Mouse (Mus musculus) midbrain, embryonic 13.5 days (tissue): ENCODE data around the gene Il23r. TPM values are rescaled to one million over a fixed set of nuclear protein-coding genes. Genes with fewer than 3 reads are reported as not detected.
A peak's percentile ranks its signal among the peaks of the same experiment; 100 is the strongest.
"Not testable (repeated sequence)": the region's sequence is repeated elsewhere in the genome, so short reads cannot be mapped to it uniquely, and the experiment has no call there.

Experiments
- ATAC-seq: fragments of 200-750 bp; cut with Nextera tagmentation; 2 replicates; pipeline ENCODE4 v1.8.0; 2017; ENCODE audit warnings: mild to moderate bottlenecking, moderate TSS enrichment, moderate library complexity
- H3K27ac ChIP-seq: fragments of 300-500 bp; sonication (generic); 2 replicates; pipeline ENCODE4 v1.5.1; 2015; ENCODE audit warnings: inconsistent platforms, mild to moderate bottlenecking, moderate library complexity
- H3K27me3 ChIP-seq: fragments of 300-500 bp; sonication (generic); 2 replicates; pipeline ENCODE4 v1.6.1; 2015; ENCODE audit warnings: mild to moderate bottlenecking, inconsistent platforms
- H3K36me3 ChIP-seq: fragments of 300-500 bp; sonication (generic); 2 replicates; pipeline ENCODE4 v1.6.1; 2015; ENCODE audit warnings: mild to moderate bottlenecking, inconsistent platforms
- H3K4me1 ChIP-seq: fragments of 300-500 bp; sonication (generic); replicated peaks from 2 replicates; pipeline ENCODE4 v1.6.1; 2015; ENCODE audit warnings: inconsistent platforms
- H3K4me2 ChIP-seq: fragments of 300-500 bp; sonication (generic); replicated peaks from 2 replicates; pipeline ENCODE4 v1.6.1; 2015; ENCODE audit warnings: moderate library complexity, mild to moderate bottlenecking, inconsistent platforms
- H3K4me3 ChIP-seq: fragments of 300-500 bp; sonication (generic); replicated peaks from 2 replicates; pipeline ENCODE4 v1.5.1; 2015; ENCODE audit warnings: mild to moderate bottlenecking, inconsistent platforms
- H3K9ac ChIP-seq: fragments of 300-500 bp; sonication (generic); replicated peaks from 2 replicates; pipeline ENCODE4 v1.6.1; 2015; ENCODE audit warnings: mild to moderate bottlenecking, inconsistent platforms
- H3K9me3 ChIP-seq: fragments of 300-500 bp; sonication (generic); 2 replicates; pipeline ENCODE4 v1.6.1; 2016; ENCODE audit warnings: mild to moderate bottlenecking, inconsistent platforms
- WGBS: fragments of 180-500 bp; shearing (Covaris S2); methylation state at CpG from one replicate; pipeline ENCODE4 v1.1.7; 2015; 5-methylcytosine and 5-hydroxymethylcytosine counted together
- polyA plus RNA-seq: library from polyadenylated mRNA; unstranded; fragments of >200 nt; fragmentation: Nextera tagmentation; extraction: Ambion mirVana; gene quantifications from 2 replicates; pipeline ENCODE4 v1.2.1, GENCODE M21; 2015

Il23r gene
- polyA plus RNA-seq: not detected in 2 replicates

- no peak for ATAC-seq
- no peaks in the 10 kb centered on the region for H3K9me3 ChIP-seq
- no peaks in the 10 kb centered on the region for H3K36me3 ChIP-seq
- no peaks in the 10 kb centered on the region for H3K4me1 ChIP-seq
- H3K4me2 ChIP-seq: no peak within 1 kb of the TSS
- 86% methylated on average over 2 of the region's 2 CpGs for WGBS
- H3K27me3 ChIP-seq: no peaks in the 10 kb centered on the region
- no peak within 1 kb of the TSS for H3K9ac ChIP-seq
- H3K27ac ChIP-seq: no peak within 1 kb of the TSS
- H3K4me3 ChIP-seq: no peak within 1 kb of the TSS
These were observed at the start of gene Il23r for GRCm38 (mm10) chr6:67491755-67492154. TSS of gene Il23r (minus strand) at chr6:67491855.

- H3K36me3 ChIP-seq: no peaks in the 10 kb centered on the region
- peak within 1 kb of the TSS; percentile 40; the same call in 1 of the 2 replicates for H3K9ac ChIP-seq
- H3K27ac ChIP-seq: no peak within 1 kb of the TSS
- peaks cover 62% of the 10 kb centered on the region for H3K27me3 ChIP-seq
- H3K4me2 ChIP-seq: peak within 1 kb of the TSS; percentile 74
- H3K9me3 ChIP-seq: no peaks in the 10 kb centered on the region
- ATAC-seq: no peak; the same call in 1 of the 2 replicates
- peaks cover 19% of the 10 kb centered on the region for H3K4me1 ChIP-seq
- 4% methylated on average over 8 of the region's 8 CpGs for WGBS
- H3K4me3 ChIP-seq: peak within 1 kb of the TSS; percentile 48
These were observed 44.1 kb upstream of the Il23r start, which contains the start of gene Tacstd2 for GRCm38 (mm10) chr6:67535777-67536054. TSS of gene Tacstd2 (minus strand) at chr6:67535796.

- H3K36me3 ChIP-seq: no peaks in the 10 kb centered on the region
- H3K4me1 ChIP-seq: peaks cover 19% of the 10 kb centered on the region
- H3K27ac ChIP-seq: no peak overlapping the region
- H3K4me2 ChIP-seq: peak overlapping the region; percentile 74
- peak overlapping the region; percentile 48 for H3K4me3 ChIP-seq
- H3K27me3 ChIP-seq: peaks cover 66% of the 10 kb centered on the region
- no peaks in the 10 kb centered on the region for H3K9me3 ChIP-seq
- ATAC-seq: peak; percentile 74
- H3K9ac ChIP-seq: peak overlapping the region; percentile 40; the same call in 1 of the 2 replicates
- WGBS: under 1% methylated on average over 62 of the region's 62 CpGs
These were observed 43.5 kb upstream of the Il23r start for GRCm38 (mm10) chr6:67535005-67535776.

- Histone ChIP-seq H3K9me3 (no peaks in the 10 kb centered on the region), H3K9ac (peak overlapping the region; percentile 40; the same call in 1 of the 2 replicates), H3K27ac (no peak overlapping the region), H3K36me3 (no peaks in the 10 kb centered on the region), H3K27me3 (peaks cover 67% of the 10 kb centered on the region), H3K4me1 (peaks cover 19% of the 10 kb centered on the region), H3K4me2 (peak overlapping the region; percentile 74), H3K4me3 (peak overlapping the region; percentile 48)
- 9% methylated on average over 31 of the region's 31 CpGs for WGBS
- peak; percentile 21 for ATAC-seq
These were observed 42.7 kb upstream of the Il23r start for GRCm38 (mm10) chr6:67534191-67535004.

- Histone ChIP-seq H3K27me3 (peaks cover 67% of the 10 kb centered on the region), H3K9me3 (no peaks in the 10 kb centered on the region), H3K4me2 (peak overlapping the region; percentile 42), H3K36me3 (no peaks in the 10 kb centered on the region), H3K4me1 (peaks cover 19% of the 10 kb centered on the region), H3K27ac (no peak overlapping the region), H3K4me3 (peak overlapping the region; percentile 20), H3K9ac (no peak overlapping the region)
- 10% methylated on average over 29 of the region's 29 CpGs for WGBS
- peak; percentile 66 for ATAC-seq
These were observed 41.2 kb upstream of the Il23r start for GRCm38 (mm10) chr6:67532665-67533440.

GRCm38 (mm10) chr6:67531822-67532162 lies 40.1 kb upstream of the Il23r start:
- Histone ChIP-seq H3K36me3 (no peaks in the 10 kb centered on the region), H3K4me3 (no peak overlapping the region), H3K27ac (no peak overlapping the region), H3K27me3 (peaks cover 62% of the 10 kb centered on the region), H3K4me1 (peaks cover 19% of the 10 kb centered on the region), H3K9ac (no peak overlapping the region), H3K9me3 (no peaks in the 10 kb centered on the region), H3K4me2 (no peak overlapping the region)
- ATAC-seq: no peak
- 60% methylated on average over 7 of the region's 7 CpGs for WGBS

- no peaks in the 10 kb centered on the region for H3K36me3 ChIP-seq
- peaks cover 19% of the 10 kb centered on the region for H3K4me1 ChIP-seq
- no peaks in the 10 kb centered on the region for H3K9me3 ChIP-seq
- H3K4me2 ChIP-seq: no peak overlapping the region
- peaks cover 56% of the 10 kb centered on the region for H3K27me3 ChIP-seq
- no peak overlapping the region for H3K4me3 ChIP-seq
- WGBS: 71% methylated on average over 9 of the region's 9 CpGs
- no peak overlapping the region for H3K9ac ChIP-seq
- no peak for ATAC-seq
- no peak overlapping the region for H3K27ac ChIP-seq
These were observed 39.6 kb upstream of the Il23r start for GRCm38 (mm10) chr6:67530992-67531821.

GRCm38 (mm10) chr6:67526356-67526755 lies 34.7 kb upstream of the Il23r start:
- no peaks in the 10 kb centered on the region for H3K4me1 ChIP-seq
- H3K36me3 ChIP-seq: no peaks in the 10 kb centered on the region
- peaks cover 8% of the 10 kb centered on the region for H3K27me3 ChIP-seq
- no peaks in the 10 kb centered on the region for H3K9me3 ChIP-seq
- WGBS: 86% methylated on average over 5 of the region's 5 CpGs
- H3K4me2 ChIP-seq: no peak overlapping the region
- no peak overlapping the region for H3K4me3 ChIP-seq
- ATAC-seq: no peak
- no peak overlapping the region for H3K27ac ChIP-seq
- no peak overlapping the region for H3K9ac ChIP-seq

GRCm38 (mm10) chr6:67510752-67511151 lies 19.1 kb upstream of the Il23r start:
- H3K9ac ChIP-seq: no peak overlapping the region
- H3K27me3 ChIP-seq: no peaks in the 10 kb centered on the region
- no peak overlapping the region for H3K4me2 ChIP-seq
- no peak overlapping the region for H3K4me3 ChIP-seq
- no peaks in the 10 kb centered on the region for H3K36me3 ChIP-seq
- ATAC-seq: no peak
- H3K4me1 ChIP-seq: no peaks in the 10 kb centered on the region
- H3K9me3 ChIP-seq: no peaks in the 10 kb centered on the region
- no peak overlapping the region for H3K27ac ChIP-seq

GRCm38 (mm10) chr6:67501938-67502337 lies 10.3 kb upstream of the Il23r start:
- 96% methylated on average over 2 of the region's 6 CpGs for WGBS
- H3K9me3 ChIP-seq, H3K4me1 ChIP-seq: not testable (repeated sequence)

GRCm38 (mm10) chr6:67481012-67481411 lies 10.6 kb downstream of the Il23r start:
- no peaks in the 10 kb centered on the region for H3K9me3 ChIP-seq
- ATAC-seq: no peak
- no peak overlapping the region for H3K4me3 ChIP-seq
- H3K27ac ChIP-seq: no peak overlapping the region
- H3K36me3 ChIP-seq: no peaks in the 10 kb centered on the region
- H3K27me3 ChIP-seq: no peaks in the 10 kb centered on the region
- H3K9ac ChIP-seq: no peak overlapping the region
- 76% methylated on average over 2 of the region's 2 CpGs for WGBS
- no peaks in the 10 kb centered on the region for H3K4me1 ChIP-seq
- no peak overlapping the region for H3K4me2 ChIP-seq

More at GRCm38 (mm10) chr6:67501938-67502337, 10.3 kb upstream of the Il23r start:
- not testable (repeated sequence) for H3K27me3 ChIP-seq, H3K4me3 ChIP-seq, H3K9ac ChIP-seq, H3K27ac ChIP-seq, H3K4me2 ChIP-seq, H3K36me3 ChIP-seq
- 0 out of 2 replicates have a peak, but pooled peaks have one; percentile 62 for ATAC-seq
